Mouse (Mus musculus): Measurements from ENCODE around the gene Gm30302.
"Not testable (repeated sequence)": the region's sequence is repeated elsewhere in the genome, so short reads cannot be mapped to it uniquely, and the experiment has no call there.

The Gm30302 gene

GRCm38 (mm10) chr13:49798901-49799300, at the start of gene Gm30302:
Gene Gm30302, minus strand, starts transcription at chr13:49799001.
- DNase-seq: no peak

GRCm38 (mm10) chr13:49846751-49847150, 48.0 kb upstream of the Gm30302 start:
- no peak for DNase-seq

GRCm38 (mm10) chr13:49846141-49846540, 47.3 kb upstream of the Gm30302 start:
- no peak for DNase-seq

- DNase-seq: no peak
These were observed 46.9 kb upstream of the Gm30302 start for GRCm38 (mm10) chr13:49845663-49846062.

GRCm38 (mm10) chr13:49844071-49844470, 45.3 kb upstream of the Gm30302 start:
- no peak for DNase-seq

- no peak for DNase-seq
These were observed 42.4 kb upstream of the Gm30302 start for GRCm38 (mm10) chr13:49841186-49841585.

GRCm38 (mm10) chr13:49830355-49830754, 31.6 kb upstream of the Gm30302 start:
- no peak for DNase-seq

- DNase-seq: no peak
These were observed 26.5 kb upstream of the Gm30302 start for GRCm38 (mm10) chr13:49825300-49825699.

- no peak for DNase-seq
These were observed 16.2 kb upstream of the Gm30302 start for GRCm38 (mm10) chr13:49814958-49815357.

- DNase-seq: no peak
These were observed 15.6 kb upstream of the Gm30302 start for GRCm38 (mm10) chr13:49814420-49814819.

GRCm38 (mm10) chr13:49807146-49807545, 8.3 kb upstream of the Gm30302 start:
- no peak for DNase-seq

- DNase-seq: no peak
These were observed 10.0 kb downstream of the Gm30302 start for GRCm38 (mm10) chr13:49788563-49789393.

GRCm38 (mm10) chr13:49783899-49784298, 14.9 kb downstream of the Gm30302 start:
- DNase-seq: no peak

- not testable (repeated sequence) for DNase-seq
These were observed 27.3 kb downstream of the Gm30302 start for GRCm38 (mm10) chr13:49771536-49771935.

GRCm38 (mm10) chr13:49769111-49769510, 29.7 kb downstream of the Gm30302 start:
- DNase-seq: no peak

- no peak for DNase-seq
These were observed 30.8 kb downstream of the Gm30302 start for GRCm38 (mm10) chr13:49768048-49768447.

- no peak for DNase-seq
These were observed 32.5 kb downstream of the Gm30302 start for GRCm38 (mm10) chr13:49766269-49766668.

GRCm38 (mm10) chr13:49765306-49765705, 33.5 kb downstream of the Gm30302 start:
- DNase-seq: no peak

- no peak for DNase-seq
These were observed 36.6 kb downstream of the Gm30302 start for GRCm38 (mm10) chr13:49762208-49762607.

GRCm38 (mm10) chr13:49760675-49761074, 38.1 kb downstream of the Gm30302 start:
- DNase-seq: no peak

GRCm38 (mm10) chr13:49757966-49758365, 40.8 kb downstream of the Gm30302 start:
- no peak for DNase-seq

- no peak for DNase-seq
These were observed 42.2 kb downstream of the Gm30302 start for GRCm38 (mm10) chr13:49756591-49756990.

GRCm38 (mm10) chr13:49741285-49742040, 57.3 kb downstream of the Gm30302 start:
- DNase-seq: no peak

GRCm38 (mm10) chr13:49738011-49738410, 60.8 kb downstream of the Gm30302 start:
- DNase-seq: no peak
